9 mouse cellular contexts compared by ENCODE assay signal in the genomic region with DNA sequence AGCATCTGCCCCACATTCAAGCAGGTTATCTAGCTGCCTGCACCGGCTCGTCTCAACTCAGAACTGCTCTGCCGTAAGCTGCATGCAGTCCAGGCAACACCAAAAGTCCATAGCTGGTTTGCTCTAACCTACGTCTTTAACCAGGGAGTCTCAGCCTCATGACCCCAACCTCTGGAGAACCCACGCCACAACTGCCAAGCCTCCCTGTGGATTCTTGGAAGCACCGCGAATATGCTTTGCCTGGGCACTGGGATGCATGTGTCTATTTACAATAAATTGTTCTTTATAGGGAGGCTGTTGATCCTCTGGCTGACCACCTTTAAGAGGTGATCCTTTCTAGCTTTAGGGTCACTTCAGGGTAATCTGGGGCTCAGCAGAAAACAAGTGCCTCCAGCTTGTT. TPM values are rescaled to one million over a fixed set of nuclear protein-coding genes. Genes with fewer than 3 reads are reported as not detected.
DNase-seq lines count a peak whose midpoint lies in the region; ATAC-seq and TF ChIP-seq lines count a peak whose summit lies in the region.
"Had no signal": no experiment of that assay in that cellular context is flagged by ENCODE, and none has a peak within 500 bp of the region (broad histone marks: within the 10 kb centered on the region; RNA-seq: fewer than 3 reads in every experiment).

No protein-coding gene starts in this region.

- H3K36me3 ChIP-seq in lung, embryonic 16.5 days (ENCODE audit: control insufficient read depth, insufficient read depth, low read length), result peaks cover 42% of the 10 kb centered on the region
- peaks cover 53% of the 10 kb centered on the region for H3K36me3 ChIP-seq in limb, embryonic 13.5 days
- peaks cover 46% of the 10 kb centered on the region for H3K36me3 ChIP-seq in stomach, embryonic 14.5 days (ENCODE audit: control insufficient read depth, insufficient read depth, low read length)

- no peak for TF ChIP-seq CTCF in cerebellum, adult 2 months (IDR thresholded peaks at IDR 0.05; ENCODE audit: borderline replicate concordance, insufficient read depth, low read depth, low read length)

- peaks cover 20% of the 10 kb centered on the region for H3K4me1 ChIP-seq in cerebellum, adult 2 months (ENCODE audit: control insufficient read depth, insufficient read depth, low read length)
- H3K4me1 ChIP-seq in lung, embryonic 16.5 days (replicated peaks; ENCODE audit: control insufficient read depth, insufficient read depth, low read length), result peaks cover 15% of the 10 kb centered on the region
- peaks cover 24% of the 10 kb centered on the region for H3K4me1 ChIP-seq in limb, embryonic 13.5 days
- 0 out of 2 replicates have a peak, but pooled peaks cover 4% of the 10 kb centered on the region for H3K4me1 ChIP-seq in stomach, embryonic 14.5 days (ENCODE audit: control insufficient read depth, insufficient read depth, low read length)

- no peaks in the 10 kb centered on the region for H3K27me3 ChIP-seq in cerebellum, adult 2 months (ENCODE audit: control insufficient read depth, insufficient read depth, low read length)
- peaks cover 15% of the 10 kb centered on the region for H3K27me3 ChIP-seq in lung, embryonic 16.5 days (ENCODE audit: control insufficient read depth, insufficient read depth, low read depth, low read length)
- H3K27me3 ChIP-seq in limb, embryonic 13.5 days, result peaks cover 24% of the 10 kb centered on the region
- H3K27me3 ChIP-seq in stomach, embryonic 14.5 days (ENCODE audit: control insufficient read depth, insufficient read depth, low read length), result peaks cover 6% of the 10 kb centered on the region

- TF ChIP-seq POLR2A in cerebellum, adult 2 months (IDR thresholded peaks at IDR 0.05; ENCODE audit: borderline replicate concordance, insufficient read depth, low read length), result no peak

- peak in 1 of 2 experiments; percentile 32 for DNase-seq in cerebellum, adult 2 months
- no peak for DNase-seq in cerebellum, postnatal 4 days (ENCODE audit: low spot score in 2 of 2)
- no peak for DNase-seq in lung, postnatal 10 days
- DNase-seq in ovary, adult 18-20 months (ENCODE audit: low spot score), result no peak
- DNase-seq in left cerebral cortex, adult 11 months (ENCODE audit: low spot score), result no peak
- DNase-seq: adrenal gland, adult 8-10 months had no signal

- H3K9ac ChIP-seq in lung, embryonic 16.5 days (ENCODE audit: low read length), result peak overlapping the region; percentile 91
- peak overlapping the region; percentile 35; the same call in 1 of the 2 replicates for H3K9ac ChIP-seq in limb, embryonic 13.5 days
- H3K9ac ChIP-seq in stomach, embryonic 14.5 days (replicated peaks; ENCODE audit: low read depth, low read length), result no peak overlapping the region

- no peak overlapping the region for H3K4me2 ChIP-seq in lung, embryonic 16.5 days (ENCODE audit: low read depth, low read length)
- peak overlapping the region; percentile 85 for H3K4me2 ChIP-seq in limb, embryonic 13.5 days (replicated peaks)
- H3K4me2 ChIP-seq in stomach, embryonic 14.5 days (replicated peaks; ENCODE audit: low read depth, low read length), result peak overlapping the region; percentile 68

- H3K4me3 ChIP-seq in cerebellum, adult 2 months (replicated peaks; ENCODE audit: insufficient read depth, low read depth, low read length), result peak overlapping the region; percentile 62
- H3K4me3 ChIP-seq in lung, embryonic 16.5 days (ENCODE audit: low read length), result peak overlapping the region; percentile 81
- peak overlapping the region; percentile 66; the same call in 1 of the 2 replicates for H3K4me3 ChIP-seq in limb, embryonic 13.5 days
- H3K4me3 ChIP-seq in stomach, embryonic 14.5 days (ENCODE audit: low read depth, low read length), result no peak overlapping the region

- no peak for ATAC-seq in lung, embryonic 16.5 days (ENCODE audit: low read depth)
- no peak for ATAC-seq in limb, embryonic 13.5 days (ENCODE audit: low FRiP score, low read depth)
- no peak for ATAC-seq in stomach, embryonic 14.5 days (ENCODE audit: insufficient number of reproducible peaks, insufficient read depth, low FRiP score, low read depth)

- H3K27ac ChIP-seq in cerebellum, adult 2 months (ENCODE audit: insufficient read depth, low read length), result peak overlapping the region; percentile 6; the same call in 1 of the 2 replicates
- H3K27ac ChIP-seq in lung, embryonic 16.5 days (ENCODE audit: low read length), result no peak overlapping the region
- H3K27ac ChIP-seq in limb, embryonic 13.5 days, result no peak overlapping the region
- no peak overlapping the region for H3K27ac ChIP-seq in stomach, embryonic 14.5 days (ENCODE audit: low read length)

- no peaks in the 10 kb centered on the region for H3K9me3 ChIP-seq in lung, embryonic 16.5 days (ENCODE audit: control insufficient read depth, low read length)
- no peaks in the 10 kb centered on the region for H3K9me3 ChIP-seq in limb, embryonic 13.5 days
- no peaks in the 10 kb centered on the region for H3K9me3 ChIP-seq in stomach, embryonic 14.5 days (ENCODE audit: control insufficient read depth, low read depth, low read length)

- WGBS in cerebellum, adult 2 months, result 42% methylated on average over 7 of the region's 7 CpGs
- 79% methylated on average over 7 of the region's 7 CpGs for WGBS in lung, embryonic 16.5 days
- WGBS in limb, embryonic 13.5 days, result 84% methylated on average over 7 of the region's 7 CpGs
- WGBS in stomach, embryonic 14.5 days, result 80% methylated on average over 7 of the region's 7 CpGs

RNA-seq across cellular contexts. Expression of a gene that starts 1.1 kb away (rescaled TPM):
- polyA plus RNA-seq in cerebellum, adult 2 months (2012; rRNA removed), result 59.7 and 60.3 TPM in 2 replicates
- polyA plus RNA-seq in lung, embryonic 16.5 days (2015; fragmentation: Nextera tagmentation; extraction: Ambion mirVana), result 3.4 and 7.7 TPM in 2 replicates
- 5.4 and 5.8 TPM in 2 replicates for polyA plus RNA-seq in limb, embryonic 13.5 days (2015; fragmentation: Nextera tagmentation; extraction: Ambion mirVana)
- polyA plus RNA-seq in stomach, embryonic 14.5 days (2014; fragmentation: Nextera tagmentation; extraction: Ambion mirVana), result 4.6 and 6.8 TPM in 2 replicates

RNA-seq across cellular contexts. Expression of a gene that starts 4.3 kb away (rescaled TPM):
- polyA plus RNA-seq in cerebellum, adult 2 months (2012; rRNA removed), result 5.5 and 5.7 TPM in 2 replicates
- polyA plus RNA-seq in lung, embryonic 16.5 days (2015; fragmentation: Nextera tagmentation; extraction: Ambion mirVana), result 1.5 and 1.6 TPM in 2 replicates
- polyA plus RNA-seq in limb, embryonic 13.5 days (2015; fragmentation: Nextera tagmentation; extraction: Ambion mirVana), result 1.3 TPM in 2 replicates
- polyA plus RNA-seq in stomach, embryonic 14.5 days (2014; fragmentation: Nextera tagmentation; extraction: Ambion mirVana), result 1.1 and 2.5 TPM in 2 replicates

RNA-seq across cellular contexts. Expression of a gene that starts 6.5 kb away (rescaled TPM):
- 18.3 and 24.4 TPM in 2 replicates for polyA plus RNA-seq in cerebellum, adult 2 months (2012; rRNA removed)
- polyA plus RNA-seq in lung, embryonic 16.5 days (2015; fragmentation: Nextera tagmentation; extraction: Ambion mirVana), result 9.6 and 16.1 TPM in 2 replicates
- 0.23 and 0.29 TPM in 2 replicates for polyA plus RNA-seq in limb, embryonic 13.5 days (2015; fragmentation: Nextera tagmentation; extraction: Ambion mirVana)
- polyA plus RNA-seq in stomach, embryonic 14.5 days (2014; fragmentation: Nextera tagmentation; extraction: Ambion mirVana), result 0.80 and 1.3 TPM in 2 replicates

RNA-seq across cellular contexts. Expression of a gene that starts 12.2 kb away (rescaled TPM):
- 2.6 and 2.9 TPM in 2 replicates for polyA plus RNA-seq in cerebellum, adult 2 months (2012; rRNA removed)
- 0.04 TPM in 1 of 2 replicates, not detected in the other for polyA plus RNA-seq in lung, embryonic 16.5 days (2015; fragmentation: Nextera tagmentation; extraction: Ambion mirVana)
- 0.05 TPM in 1 of 2 replicates, not detected in the other for polyA plus RNA-seq in limb, embryonic 13.5 days (2015; fragmentation: Nextera tagmentation; extraction: Ambion mirVana)
- polyA plus RNA-seq in stomach, embryonic 14.5 days (2014; fragmentation: Nextera tagmentation; extraction: Ambion mirVana), result 0.06 TPM in 1 of 2 replicates, not detected in the other

RNA-seq across cellular contexts. Expression of a gene that starts 17.0 kb away (rescaled TPM):
- 134 and 137 TPM in 2 replicates for polyA plus RNA-seq in cerebellum, adult 2 months (2012; rRNA removed)
- 158 and 172 TPM in 2 replicates for polyA plus RNA-seq in lung, embryonic 16.5 days (2015; fragmentation: Nextera tagmentation; extraction: Ambion mirVana)
- 146 and 162 TPM in 2 replicates for polyA plus RNA-seq in limb, embryonic 13.5 days (2015; fragmentation: Nextera tagmentation; extraction: Ambion mirVana)
- 148 and 159 TPM in 2 replicates for polyA plus RNA-seq in stomach, embryonic 14.5 days (2014; fragmentation: Nextera tagmentation; extraction: Ambion mirVana)
